Mouse (Mus musculus) bone marrow, adult 2 months (tissue): ENCODE measurements around the gene Samd4. TPM values are rescaled to one million over a fixed set of nuclear protein-coding genes. Genes with fewer than 3 reads are reported as not detected.

ENCODE experiments used
- H3K27ac ChIP-seq: fragments of 200-500 bp; 2 replicates; pipeline ENCODE4 v1.5.1; 2012; ENCODE audit warnings: low read depth, mild to moderate bottlenecking, control low read depth, inconsistent platforms, low read length; ENCODE audit not compliant: control insufficient read depth, poor library complexity, insufficient read depth
- H3K4me1 ChIP-seq: fragments of 200-500 bp; 2 replicates; pipeline ENCODE4 v1.6.1; 2011; ENCODE audit warnings: low read length; ENCODE audit not compliant: control insufficient read depth, insufficient read depth
- H3K4me3 ChIP-seq: fragments of 200-500 bp; replicated peaks from 2 replicates; pipeline ENCODE3; 2011; ENCODE audit warnings: mild to moderate bottlenecking, low read depth, low read length, control low read depth; ENCODE audit not compliant: control insufficient read depth
- CTCF ChIP-seq: fragments of 200-500 bp; IDR thresholded peaks from 2 replicates; pipeline ENCODE4 v1.5.1; 2011; ENCODE audit warnings: low read length, control low read depth; ENCODE audit not compliant: control insufficient read depth, insufficient read depth
- POLR2A ChIP-seq: fragments of 200-500 bp; IDR thresholded peaks from 2 replicates; pipeline ENCODE4 v1.6.1; 2011; ENCODE audit warnings: low read depth, mild to moderate bottlenecking, control low read depth, low read length, borderline replicate concordance; ENCODE audit not compliant: control insufficient read depth
- WGBS: fragments of 180-500 bp; shearing (Covaris S2); methylation state at CpG from one replicate; pipeline ENCODE4 v1.1.7; 2018; 5-methylcytosine and 5-hydroxymethylcytosine counted together
- polyA plus RNA-seq: library from polyadenylated mRNA; stranded (reverse); fragments of >200 nt; gene quantifications from 2 replicates; pipeline ENCODE4 v1.2.4, GENCODE M21; 2011; ENCODE audit warnings: low replicate concordance; ENCODE audit not compliant: missing spikeins, insufficient read depth, insufficient read length

Gene Samd4
- polyA plus RNA-seq, 1 experiment: 3.6 TPM

- Histone ChIP-seq H3K27ac (no peak overlapping the region), H3K4me1 (no peaks in the 10 kb centered on the region), H3K4me3 (no peak overlapping the region)
- TF ChIP-seq CTCF (0 out of 2 replicates have a peak, but pooled peaks have one; percentile 5), POLR2A (no peak)
- WGBS: 76% methylated on average over 18 of the region's 18 CpGs
These were observed 191.5 kb downstream of the Samd4 start for GRCm38 (mm10) chr14:47074045-47074666.

- Histone ChIP-seq H3K4me1 (no peaks in the 10 kb centered on the region), H3K27ac (no peak overlapping the region), H3K4me3 (no peak overlapping the region)
- TF ChIP-seq POLR2A (no peak), CTCF (no peak)
- 86% methylated on average over 14 of the region's 14 CpGs for WGBS
These were observed 192.5 kb downstream of the Samd4 start for GRCm38 (mm10) chr14:47075010-47075677.

GRCm38 (mm10) chr14:47075856-47076255 lies 193.2 kb downstream of the Samd4 start:
- Histone ChIP-seq H3K4me3 (no peak overlapping the region), H3K4me1 (no peaks in the 10 kb centered on the region), H3K27ac (no peak overlapping the region)
- WGBS: 84% methylated on average over 5 of the region's 5 CpGs
- TF ChIP-seq CTCF (no peak), POLR2A (no peak)

GRCm38 (mm10) chr14:47076956-47077575 lies 194.4 kb downstream of the Samd4 start:
- TF ChIP-seq POLR2A: no peak
- no peaks in the 10 kb centered on the region for H3K4me1 ChIP-seq
- WGBS: 58% methylated on average over 14 of the region's 14 CpGs
- H3K27ac ChIP-seq: no peak overlapping the region
- no peak overlapping the region for H3K4me3 ChIP-seq

GRCm38 (mm10) chr14:47077576-47077970 lies 194.9 kb downstream of the Samd4 start:
- TF ChIP-seq POLR2A: no peak
- no peak for TF ChIP-seq CTCF
- no peaks in the 10 kb centered on the region for H3K4me1 ChIP-seq
- WGBS: 77% methylated on average over 3 of the region's 3 CpGs
- no peak overlapping the region for H3K4me3 ChIP-seq
- no peak overlapping the region for H3K27ac ChIP-seq

GRCm38 (mm10) chr14:47079911-47080310 lies 197.3 kb downstream of the Samd4 start:
- Histone ChIP-seq H3K4me1 (no peaks in the 10 kb centered on the region), H3K4me3 (no peak overlapping the region), H3K27ac (no peak overlapping the region)
- TF ChIP-seq CTCF (no peak), POLR2A (no peak)
- WGBS: 82% methylated on average over 7 of the region's 7 CpGs

- 78% methylated on average over 9 of the region's 9 CpGs for WGBS
These were observed 200.7 kb downstream of the Samd4 start for GRCm38 (mm10) chr14:47083311-47083710.

GRCm38 (mm10) chr14:47083838-47084237 lies 201.2 kb downstream of the Samd4 start:
- WGBS: 67% methylated on average over 6 of the region's 6 CpGs
- H3K4me3 ChIP-seq: no peak overlapping the region
- no peak for TF ChIP-seq CTCF
- no peak for TF ChIP-seq POLR2A
- H3K4me1 ChIP-seq: no peaks in the 10 kb centered on the region; the same call in 1 of the 2 replicates
- no peak overlapping the region for H3K27ac ChIP-seq

More at GRCm38 (mm10) chr14:47083311-47083710, 200.7 kb downstream of the Samd4 start:
- Histone ChIP-seq H3K4me1 (no peaks in the 10 kb centered on the region; the same call in 1 of the 2 replicates), H3K27ac (no peak overlapping the region), H3K4me3 (no peak overlapping the region)
- TF ChIP-seq CTCF: no peak
- TF ChIP-seq POLR2A: no peak

GRCm38 (mm10) chr14:47084686-47085085 lies 202.0 kb downstream of the Samd4 start:
- no peaks in the 10 kb centered on the region; the same call in 1 of the 2 replicates for H3K4me1 ChIP-seq
- WGBS: 88% methylated on average over 2 of the region's 2 CpGs
- no peak overlapping the region for H3K4me3 ChIP-seq
- no peak overlapping the region for H3K27ac ChIP-seq
- TF ChIP-seq POLR2A: no peak
- no peak for TF ChIP-seq CTCF
